ENCODE assay signal across 26 mouse cellular contexts in the genomic region with DNA sequence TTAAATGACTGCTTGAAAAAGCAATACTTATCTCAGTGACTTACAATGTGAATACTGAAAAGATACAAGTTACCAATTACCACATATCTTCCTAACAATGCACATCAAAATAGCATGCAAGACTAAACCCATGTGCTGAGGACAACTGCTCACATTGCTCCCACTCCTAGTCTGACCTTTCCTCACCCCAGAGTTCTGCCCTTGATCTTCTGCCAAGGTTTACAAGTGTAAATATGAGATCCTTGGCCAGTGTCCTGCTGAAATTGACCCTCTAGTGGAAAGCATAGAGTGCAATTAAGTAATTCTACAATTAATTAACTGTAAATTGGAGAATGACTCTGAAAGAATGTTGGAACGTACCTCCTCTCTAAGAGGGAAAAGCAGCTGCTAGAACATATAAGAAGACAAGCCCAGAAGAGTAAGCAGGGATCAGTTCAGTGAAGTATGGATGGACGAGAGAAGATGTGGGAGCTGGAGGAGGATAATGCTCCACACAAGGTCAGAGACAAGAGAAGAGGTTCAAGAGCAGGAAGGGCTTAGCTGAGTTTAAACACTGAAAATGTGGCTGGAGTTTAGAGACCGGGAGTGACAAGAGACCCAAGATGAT.
DNase-seq lines count a peak whose midpoint lies in the region; ATAC-seq lines count a peak whose summit lies in the region.
"Had no signal": no experiment of that assay in that cellular context is flagged by ENCODE, and none has a peak within 500 bp of the region (broad histone marks: within the 10 kb centered on the region; RNA-seq: fewer than 3 reads in every experiment).

No protein-coding gene starts in this region.

- no peak overlapping the region for H3K27ac ChIP-seq in heart, embryonic 10.5 days
- H3K27ac ChIP-seq in lung, embryonic 16.5 days (ENCODE audit: low read length), result peak overlapping the region; percentile 22; the same call in 1 of the 2 replicates
- H3K27ac ChIP-seq: embryonic facial prominence, embryonic 13.5 days; hindbrain, embryonic 12.5 days; hindbrain, postnatal 0 days; intestine, embryonic 15.5 days; layer of hippocampus, adult 2 months; limb, embryonic 10.5 days; limb, embryonic 15.5 days; liver, embryonic 15.5 days had no signal

- no peaks in the 10 kb centered on the region for H3K4me1 ChIP-seq in heart, embryonic 10.5 days
- H3K4me1 ChIP-seq in lung, embryonic 16.5 days (replicated peaks; ENCODE audit: control insufficient read depth, insufficient read depth, low read length), result no peaks in the 10 kb centered on the region; the same call in 1 of the 2 replicates
- H3K4me1 ChIP-seq: embryonic facial prominence, embryonic 13.5 days; hindbrain, embryonic 12.5 days; intestine, embryonic 15.5 days; limb, embryonic 10.5 days; limb, embryonic 15.5 days; liver, embryonic 15.5 days had no signal

- no peak overlapping the region for H3K9ac ChIP-seq in lung, embryonic 16.5 days (ENCODE audit: low read length)
- H3K9ac ChIP-seq: embryonic facial prominence, embryonic 13.5 days; hindbrain, embryonic 12.5 days; intestine, embryonic 15.5 days; limb, embryonic 15.5 days; liver, embryonic 15.5 days had no signal

- H3K9me3 ChIP-seq in heart, embryonic 10.5 days, result no peaks in the 10 kb centered on the region
- H3K9me3 ChIP-seq in lung, embryonic 16.5 days (ENCODE audit: control insufficient read depth, low read length), result no peaks in the 10 kb centered on the region
- H3K9me3 ChIP-seq: embryonic facial prominence, embryonic 13.5 days; hindbrain, embryonic 12.5 days; intestine, embryonic 15.5 days; limb, embryonic 10.5 days; limb, embryonic 15.5 days; liver, embryonic 15.5 days had no signal

- no peaks in the 10 kb centered on the region for H3K36me3 ChIP-seq in heart, embryonic 10.5 days
- no peaks in the 10 kb centered on the region for H3K36me3 ChIP-seq in lung, embryonic 16.5 days (ENCODE audit: control insufficient read depth, insufficient read depth, low read length)
- H3K36me3 ChIP-seq: embryonic facial prominence, embryonic 13.5 days; hindbrain, embryonic 12.5 days; intestine, embryonic 15.5 days; limb, embryonic 10.5 days; limb, embryonic 15.5 days; liver, embryonic 15.5 days had no signal

- peak; percentile 25 for DNase-seq in heart, adult 11 months
- DNase-seq in heart, embryonic 10.5 days (ENCODE audit: low spot score), result no peak
- peak; percentile 7 for DNase-seq in kidney, postnatal 14 days
- no peak for DNase-seq in kidney, adult 11 months
- DNase-seq in lung, postnatal 25 days (ENCODE audit: low spot score), result peak; percentile 2
- DNase-seq in gastrocnemius, postnatal 10 days, result no peak
- no peak for DNase-seq in layer of hippocampus, adult 8-10 months (ENCODE audit: low spot score in 2 of 2)
- DNase-seq: cerebellum, adult 18-20 months; cerebellum, postnatal 10 days; gastrocnemius, postnatal 14 days; heart, postnatal 36 days; layer of hippocampus, postnatal 36 days; midbrain, embryonic 14.5 days had no signal

- no peak overlapping the region for H3K4me3 ChIP-seq in heart, embryonic 10.5 days
- no peak overlapping the region for H3K4me3 ChIP-seq in lung, embryonic 16.5 days (ENCODE audit: low read length)
- H3K4me3 ChIP-seq: embryonic facial prominence, embryonic 13.5 days; erythroblast, embryonic 14.5 days; hindbrain, embryonic 12.5 days; intestine, embryonic 15.5 days; layer of hippocampus, adult 2 months; limb, embryonic 10.5 days; limb, embryonic 15.5 days; liver, embryonic 15.5 days had no signal

- ATAC-seq in lung, embryonic 16.5 days (ENCODE audit: low read depth), result peak; percentile 94
- ATAC-seq: CD4-positive, CD25-positive, alpha-beta regulatory T cell, adult 4 months; forebrain, embryonic 16.5 days; hindbrain, postnatal 0 days; intestine, embryonic 15.5 days had no signal

- H3K27me3 ChIP-seq in heart, embryonic 10.5 days (ENCODE audit: insufficient read depth, poor library complexity, severe bottlenecking), result no peaks in the 10 kb centered on the region
- H3K27me3 ChIP-seq in lung, embryonic 16.5 days (ENCODE audit: control insufficient read depth, insufficient read depth, low read depth, low read length), result no peaks in the 10 kb centered on the region
- H3K27me3 ChIP-seq: embryonic facial prominence, embryonic 13.5 days; hindbrain, embryonic 12.5 days; intestine, embryonic 15.5 days; limb, embryonic 15.5 days; liver, embryonic 15.5 days had no signal

- H3K4me2 ChIP-seq in lung, embryonic 16.5 days (ENCODE audit: low read depth, low read length), result no peak overlapping the region
- H3K4me2 ChIP-seq: embryonic facial prominence, embryonic 13.5 days; heart, embryonic 11.5 days; hindbrain, embryonic 12.5 days; intestine, embryonic 15.5 days; limb, embryonic 15.5 days; liver, embryonic 15.5 days had no signal

- 76% methylated on average over 3 of the region's 3 CpGs for WGBS in heart, embryonic 10.5 days
- 43% methylated on average over 3 of the region's 3 CpGs for WGBS in lung, embryonic 16.5 days

Comparison
In these comparisons a context has a peak if more than half of its experiments do, and no peak if none do; other contexts are left out.
1. DNase-seq: peak in heart, adult 11 months (single experiment), kidney, postnatal 14 days (single experiment) and lung, postnatal 25 days (single experiment); none in heart, embryonic 10.5 days (single experiment), kidney, adult 11 months (single experiment), gastrocnemius, postnatal 10 days (single experiment) and layer of hippocampus, adult 8-10 months (0 of 2).